Comparison of ENCODE assay signal across 20 mouse cellular contexts in the genomic region with DNA sequence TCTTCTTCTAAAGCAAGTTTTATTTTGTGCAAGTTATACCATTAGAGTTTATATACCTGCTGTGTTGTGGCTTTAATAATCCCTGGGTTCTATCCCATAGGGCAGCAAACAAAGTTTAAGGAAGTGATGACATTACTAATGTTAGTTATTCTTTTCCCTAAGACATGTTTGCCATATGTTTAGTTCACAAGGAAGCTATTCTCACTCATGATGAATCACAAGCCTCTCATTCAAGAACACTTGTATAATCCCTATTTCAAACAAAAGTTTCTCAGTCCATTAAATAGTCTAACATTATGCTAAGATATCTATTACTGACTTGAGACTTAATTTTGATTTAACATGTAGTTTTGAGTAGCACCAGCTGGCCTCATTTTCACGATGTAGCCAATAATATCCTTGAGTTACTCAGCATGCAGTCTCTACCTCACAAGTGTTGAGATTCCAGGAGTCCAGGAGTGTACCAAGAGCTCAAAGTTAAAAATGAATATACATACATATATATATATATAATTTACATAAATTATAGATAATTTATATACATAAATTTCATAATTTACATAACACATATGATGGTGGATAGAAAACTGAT.
"Had no signal": no experiment of that assay in that cellular context is flagged by ENCODE, and none has a peak within 500 bp of the region (broad histone marks: within the 10 kb centered on the region; RNA-seq: fewer than 3 reads in every experiment).

No protein-coding gene starts in this region.

- H3K9me3 ChIP-seq: limb, embryonic 10.5 days; limb, embryonic 13.5 days; liver, embryonic 12.5 days; liver, embryonic 15.5 days; midbrain, embryonic 13.5 days; neural tube, embryonic 13.5 days had no signal

- H3K27me3 ChIP-seq: limb, embryonic 13.5 days; liver, embryonic 12.5 days; liver, embryonic 15.5 days; midbrain, embryonic 13.5 days; neural tube, embryonic 13.5 days had no signal

- DNase-seq: kidney, adult 18-20 months; kidney, postnatal 25 days; layer of hippocampus, adult 9-11 months; liver; lung, postnatal 14 days; retina, postnatal 1 day; right cerebral cortex, postnatal 25 days; spleen, adult 18-20 months; thymus, postnatal 25 days had no signal

- H3K27ac ChIP-seq: kidney, postnatal 0 days; layer of hippocampus, adult 2 months; limb, embryonic 10.5 days; limb, embryonic 13.5 days; liver, embryonic 12.5 days; liver, embryonic 15.5 days; macrophage; midbrain, embryonic 13.5 days; neural tube, embryonic 13.5 days had no signal

- H3K4me3 ChIP-seq: layer of hippocampus, adult 2 months; limb, embryonic 10.5 days; limb, embryonic 13.5 days; liver, embryonic 12.5 days; liver, embryonic 15.5 days; midbrain, embryonic 13.5 days; neural tube, embryonic 13.5 days had no signal

- H3K4me2 ChIP-seq: limb, embryonic 13.5 days; liver, embryonic 12.5 days; liver, embryonic 15.5 days; midbrain, embryonic 13.5 days; neural tube, embryonic 13.5 days had no signal

- ATAC-seq: inflammation-experienced regulatory T-cells, adult 6 months; intestine, embryonic 16.5 days; liver, embryonic 12.5 days; midbrain, embryonic 13.5 days had no signal

- H3K4me1 ChIP-seq: limb, embryonic 10.5 days; limb, embryonic 13.5 days; liver, embryonic 12.5 days; liver, embryonic 15.5 days; midbrain, embryonic 13.5 days; neural tube, embryonic 13.5 days had no signal

- H3K36me3 ChIP-seq: limb, embryonic 10.5 days; limb, embryonic 13.5 days; liver, embryonic 12.5 days; liver, embryonic 15.5 days; midbrain, embryonic 13.5 days; neural tube, embryonic 13.5 days had no signal

- H3K9ac ChIP-seq: limb, embryonic 13.5 days; liver, embryonic 12.5 days; liver, embryonic 15.5 days; midbrain, embryonic 13.5 days; neural tube, embryonic 13.5 days had no signal
